Mouse (Mus musculus): ENCODE measurements around the gene Olfr91.

DNA sequence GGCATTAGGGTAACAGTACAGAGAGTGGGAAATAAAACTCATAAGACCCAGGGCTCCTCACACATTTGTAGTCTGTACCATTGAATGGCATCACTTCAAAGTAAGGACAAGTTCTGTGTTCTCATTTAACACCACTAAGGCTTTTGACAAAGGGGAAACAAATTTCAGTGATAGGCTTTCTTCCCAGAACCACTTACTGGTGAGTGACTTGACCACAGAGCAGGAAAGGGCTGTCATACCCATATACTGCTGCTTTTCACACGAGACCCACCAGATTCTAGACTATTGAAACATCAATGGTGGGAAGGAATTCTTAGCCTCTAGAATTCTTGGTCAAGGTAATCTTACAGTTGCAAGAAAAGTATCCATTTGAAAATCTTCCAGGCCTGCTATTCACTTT lies 5.9 kb downstream of the Olfr91 start:
- TF ChIP-seq POLR2A (IDR thresholded peaks at IDR 0.05; ENCODE audit: borderline replicate concordance, extremely low read depth, low read depth, low read length), result no peak
- no peak for TF ChIP-seq CTCF (IDR thresholded peaks at IDR 0.05; ENCODE audit: insufficient read depth, low read length)

Measured in lung, adult 2 months (tissue).